Mouse (Mus musculus) embryo, embryonic 10.5 days (tissue): ENCODE results near the gene Rsad2.
"Not testable (repeated sequence)": the region's sequence is repeated elsewhere in the genome, so short reads cannot be mapped to it uniquely, and the experiment has no call there.

ENCODE experiments used
- DNase-seq: peaks from one replicate; pipeline ENCODE4 v3.0.0-alpha.2; 2015; ENCODE audit warnings: low spot score

The Rsad2 gene

GRCm38 (mm10) chr12:26456028-26456698 lies at the start of gene Rsad2:
Gene Rsad2, minus strand, starts transcription at chr12:26456452.
- peak; percentile 36 for DNase-seq

- DNase-seq: no peak
Observed at GRCm38 (mm10) chr12:26501042-26501441, 44.8 kb upstream of the Rsad2 start.

- peak; percentile 39 for DNase-seq
Observed at GRCm38 (mm10) chr12:26489942-26490341, 33.7 kb upstream of the Rsad2 start.

- DNase-seq: no peak
Observed at GRCm38 (mm10) chr12:26488617-26489274, 32.5 kb upstream of the Rsad2 start.

- peak; percentile 83 for DNase-seq
Observed at GRCm38 (mm10) chr12:26487874-26488616, 31.8 kb upstream of the Rsad2 start.

GRCm38 (mm10) chr12:26485738-26486580 lies 29.7 kb upstream of the Rsad2 start:
- DNase-seq: not testable (repeated sequence)

- DNase-seq: no peak
Observed at GRCm38 (mm10) chr12:26478196-26479004, 22.1 kb upstream of the Rsad2 start.

GRCm38 (mm10) chr12:26477198-26477597 lies 20.9 kb upstream of the Rsad2 start:
- no peak for DNase-seq

GRCm38 (mm10) chr12:26473746-26474145 lies 17.5 kb upstream of the Rsad2 start:
- DNase-seq: no peak

GRCm38 (mm10) chr12:26472770-26473481 lies 16.7 kb upstream of the Rsad2 start:
- DNase-seq: no peak

GRCm38 (mm10) chr12:26471376-26471775 lies 15.1 kb upstream of the Rsad2 start:
- DNase-seq: no peak

- DNase-seq: peak; percentile 52
Observed at GRCm38 (mm10) chr12:26470042-26470409, 13.8 kb upstream of the Rsad2 start.

GRCm38 (mm10) chr12:26469098-26470041 lies 13.1 kb upstream of the Rsad2 start, which contains the start of gene Cmpk2:
Gene Cmpk2, plus strand, starts transcription at chr12:26469204.
- DNase-seq: peak; percentile 77

GRCm38 (mm10) chr12:26465600-26465999 lies 9.3 kb upstream of the Rsad2 start:
- DNase-seq: no peak

- DNase-seq: no peak
Observed at GRCm38 (mm10) chr12:26460091-26460490, 3.8 kb upstream of the Rsad2 start.

GRCm38 (mm10) chr12:26454682-26455081 lies 1.6 kb downstream of the Rsad2 start:
- DNase-seq: no peak

- no peak for DNase-seq
Observed at GRCm38 (mm10) chr12:26452951-26453350, 3.3 kb downstream of the Rsad2 start.

- DNase-seq: no peak
Observed at GRCm38 (mm10) chr12:26451150-26451549, 5.1 kb downstream of the Rsad2 start.

- no peak for DNase-seq
Observed at GRCm38 (mm10) chr12:26449483-26449882, 6.8 kb downstream of the Rsad2 start.
